In the genomic region with DNA sequence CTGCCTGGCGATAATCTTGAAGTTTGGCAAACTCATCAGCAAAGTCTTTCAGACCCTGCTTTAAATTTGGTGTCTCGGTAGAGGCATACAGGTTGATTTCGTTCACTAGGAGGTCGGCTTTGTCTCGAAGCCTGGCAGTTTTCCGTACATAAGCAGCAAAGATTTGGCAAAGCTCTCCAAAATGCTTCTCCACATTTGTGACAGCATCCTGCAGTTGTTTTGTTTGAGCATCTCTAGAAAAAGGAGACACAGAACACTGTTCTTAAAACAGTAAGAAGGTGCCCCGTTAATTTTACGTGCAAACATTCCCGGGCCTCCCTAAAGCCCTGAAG, we compare ENCODE assay signal across 8 mouse cellular contexts. TPM values are rescaled to one million over a fixed set of nuclear protein-coding genes. Genes with fewer than 3 reads are reported as not detected.
DNase-seq lines count a peak whose midpoint lies in the region; ATAC-seq and TF ChIP-seq lines count a peak whose summit lies in the region.

No protein-coding gene starts in this region.

- 8% methylated on average over 9 of the region's 9 CpGs for WGBS in heart, postnatal 0 days
- WGBS in hindbrain, embryonic 10.5 days = 20% methylated on average over 9 of the region's 9 CpGs
- WGBS in midbrain, embryonic 10.5 days = 20% methylated on average over 9 of the region's 9 CpGs

- H3K27me3 ChIP-seq in heart, postnatal 0 days (ENCODE audit: control insufficient read depth, insufficient read depth, low read length) = no peaks in the 10 kb centered on the region
- H3K27me3 ChIP-seq in hindbrain, embryonic 10.5 days (ENCODE audit: insufficient read depth, poor library complexity, severe bottlenecking) = no peaks in the 10 kb centered on the region
- no peaks in the 10 kb centered on the region for H3K27me3 ChIP-seq in midbrain, embryonic 10.5 days (ENCODE audit: low read depth, poor library complexity, severe bottlenecking)

- DNase-seq in heart, postnatal 0 days (ENCODE audit: low spot score) = peak; percentile 30
- DNase-seq in heart, adult 11 months = no peak
- peak; percentile 47 for DNase-seq in adipocyte (ENCODE audit: low spot score)
- DNase-seq in hindbrain, embryonic 10.5 days (ENCODE audit: low spot score) = no peak
- no peak for DNase-seq in midbrain, embryonic 10.5 days (ENCODE audit: low spot score)
- DNase-seq in T-cell, adult 2 months (ENCODE audit: low spot score) = no peak
- no peak for DNase-seq in frontal cortex, postnatal 14 days (ENCODE audit: low spot score in 2 of 2)

- H3K27ac ChIP-seq in heart, postnatal 0 days (ENCODE audit: low read depth) = peak overlapping the region; percentile 84
- H3K27ac ChIP-seq in hindbrain, embryonic 10.5 days = peak overlapping the region; percentile 98
- H3K27ac ChIP-seq in midbrain, embryonic 10.5 days (replicated peaks) = peak overlapping the region; percentile 95

- peak overlapping the region; percentile 91 for H3K4me3 ChIP-seq in heart, postnatal 0 days (ENCODE audit: low read depth, low read length)
- peak overlapping the region; percentile 86 for H3K4me3 ChIP-seq in hindbrain, embryonic 10.5 days
- H3K4me3 ChIP-seq in midbrain, embryonic 10.5 days = peak overlapping the region; percentile 65

- peaks cover 6% of the 10 kb centered on the region; the same call in 1 of the 2 replicates for H3K4me1 ChIP-seq in heart, postnatal 0 days (ENCODE audit: control insufficient read depth, insufficient read depth)
- peaks cover 9% of the 10 kb centered on the region for H3K4me1 ChIP-seq in hindbrain, embryonic 10.5 days (replicated peaks)
- H3K4me1 ChIP-seq in midbrain, embryonic 10.5 days = peaks cover 17% of the 10 kb centered on the region

- no peak for TF ChIP-seq CTCF in heart, postnatal 0 days (IDR thresholded peaks at IDR 0.05; ENCODE audit: low read depth)

- H3K36me3 ChIP-seq in heart, postnatal 0 days (replicated peaks; ENCODE audit: control insufficient read depth, insufficient read depth, low read length) = peaks cover 22% of the 10 kb centered on the region
- peaks cover 28% of the 10 kb centered on the region for H3K36me3 ChIP-seq in hindbrain, embryonic 10.5 days
- peaks cover 25% of the 10 kb centered on the region for H3K36me3 ChIP-seq in midbrain, embryonic 10.5 days

- TF ChIP-seq EP300 in heart, postnatal 0 days (IDR thresholded peaks at IDR 0.05; ENCODE audit: low read depth) = no peak

- H3K4me2 ChIP-seq in heart, postnatal 0 days (ENCODE audit: low read depth, low read length) = peak overlapping the region; percentile 87

- H3K9ac ChIP-seq in heart, postnatal 0 days (replicated peaks; ENCODE audit: low read depth, low read length) = peak overlapping the region; percentile 94

- H3K9me3 ChIP-seq in heart, postnatal 0 days (replicated peaks; ENCODE audit: control insufficient read depth, low read length) = no peaks in the 10 kb centered on the region
- H3K9me3 ChIP-seq in hindbrain, embryonic 10.5 days = 0 out of 2 replicates have a peak, but pooled peaks cover 5% of the 10 kb centered on the region
- no peaks in the 10 kb centered on the region for H3K9me3 ChIP-seq in midbrain, embryonic 10.5 days (replicated peaks)

- no peak for ATAC-seq in heart, postnatal 0 days (ENCODE audit: insufficient read depth, low read depth)
- ATAC-seq in erythroid progenitor cell, adult 5-6 weeks (replicated peaks; ENCODE audit: low FRiP score, poor library complexity, severe bottlenecking) = no peak

RNA-seq across cellular contexts. Expression of gene Fam92a, which starts 0.9 kb away (rescaled TPM):
- total RNA-seq in heart, postnatal 0 days (2014; rRNA removed; ENCODE audit: low replicate concordance) = 14.2 and 51.6 TPM in 2 replicates
- polyA plus RNA-seq in heart, postnatal 0 days (2015; fragmentation: Nextera tagmentation; extraction: Ambion mirVana) = 71.5 and 74.1 TPM in 2 replicates
- polyA plus RNA-seq in hindbrain, embryonic 10.5 days (2016; fragmentation: Nextera tagmentation; extraction: Ambion mirVana) = 77.6 and 82.9 TPM in 2 replicates
- polyA plus RNA-seq in midbrain, embryonic 10.5 days (2016; fragmentation: Nextera tagmentation; extraction: Ambion mirVana) = 91.7 and 97.3 TPM in 2 replicates
- 39.4 TPM in 1 of 2 replicates, not detected in the other for total RNA-seq in erythroid progenitor cell, adult 5-6 weeks (2015; ENCODE audit: low replicate concordance)
- total RNA-seq in erythroid progenitor cell, adult 5-6 weeks (2017; ENCODE audit: low replicate concordance) = 6.8 TPM in 1 of 2 replicates, not detected in the other

RNA-seq across cellular contexts. Expression of gene Rbm12b1, which starts 30.9 kb away (rescaled TPM):
- total RNA-seq in heart, postnatal 0 days (2014; rRNA removed; ENCODE audit: low replicate concordance) = 2.1 and 3.6 TPM in 2 replicates
- polyA plus RNA-seq in heart, postnatal 0 days (2015; fragmentation: Nextera tagmentation; extraction: Ambion mirVana) = 4.4 and 4.6 TPM in 2 replicates
- 4.8 and 5.3 TPM in 2 replicates for polyA plus RNA-seq in hindbrain, embryonic 10.5 days (2016; fragmentation: Nextera tagmentation; extraction: Ambion mirVana)
- polyA plus RNA-seq in midbrain, embryonic 10.5 days (2016; fragmentation: Nextera tagmentation; extraction: Ambion mirVana) = 5.7 and 5.9 TPM in 2 replicates
- 2.1 TPM in 1 of 2 replicates, not detected in the other for total RNA-seq in erythroid progenitor cell, adult 5-6 weeks (2015; ENCODE audit: low replicate concordance)
- 0.64 and 2.6 TPM in 2 replicates for total RNA-seq in erythroid progenitor cell, adult 5-6 weeks (2017; ENCODE audit: low replicate concordance)

Comparison
In these comparisons a context has a peak if more than half of its experiments do, and no peak if none do; other contexts are left out.
1. DNase-seq: peak in heart, postnatal 0 days (single experiment) and adipocyte (single experiment); none in heart, adult 11 months (single experiment), hindbrain, embryonic 10.5 days (single experiment), midbrain, embryonic 10.5 days (single experiment), T-cell, adult 2 months (single experiment) and frontal cortex, postnatal 14 days (0 of 2).
2. Peak in every context shown above with its lines, with median percentiles within 50 percentile points of each other: H3K27ac ChIP-seq and H3K4me3 ChIP-seq.